Mouse (Mus musculus) heart, embryonic 15.5 days (tissue): ENCODE results near the gene Slc26a10. TPM values are rescaled to one million over a fixed set of nuclear protein-coding genes. Genes with fewer than 3 reads are reported as not detected.
A peak's percentile ranks its signal among the peaks of the same experiment; 100 is the strongest.

Experiments
- ATAC-seq: fragments of 200-750 bp; cut with Nextera tagmentation; replicated peaks from 2 replicates; pipeline ENCODE4 v1.8.0; 2017; ENCODE audit warnings: low read depth, moderate TSS enrichment; ENCODE audit not compliant: insufficient number of reproducible peaks, insufficient read depth, low FRiP score
- H3K27ac ChIP-seq: fragments of 300-500 bp; sonication (generic); 2 replicates; pipeline ENCODE4 v1.5.1; 2015; ENCODE audit warnings: mild to moderate bottlenecking, inconsistent platforms
- H3K27me3 ChIP-seq: fragments of 300-500 bp; sonication (generic); 2 replicates; pipeline ENCODE4 v1.6.1; 2015; ENCODE audit warnings: inconsistent platforms
- H3K36me3 ChIP-seq: fragments of 300-500 bp; sonication (generic); 2 replicates; pipeline ENCODE4 v1.6.1; 2015; ENCODE audit warnings: mild to moderate bottlenecking, inconsistent platforms
- H3K4me1 ChIP-seq: fragments of 300-500 bp; sonication (generic); replicated peaks from 2 replicates; pipeline ENCODE4 v1.6.1; 2015; ENCODE audit warnings: inconsistent platforms
- H3K4me2 ChIP-seq: fragments of 300-500 bp; sonication (generic); 2 replicates; pipeline ENCODE4 v1.6.1; 2015; ENCODE audit warnings: inconsistent platforms, mild to moderate bottlenecking, moderate library complexity
- H3K4me3 ChIP-seq: fragments of 300-500 bp; sonication (generic); 2 replicates; pipeline ENCODE4 v1.5.1; 2015; ENCODE audit warnings: mild to moderate bottlenecking, inconsistent platforms
- H3K9ac ChIP-seq: fragments of 300-500 bp; sonication (generic); 2 replicates; pipeline ENCODE4 v1.6.1; 2015; ENCODE audit warnings: mild to moderate bottlenecking, inconsistent platforms
- H3K9me3 ChIP-seq: fragments of 300-500 bp; sonication (generic); replicated peaks from 2 replicates; pipeline ENCODE4 v1.6.1; 2016; ENCODE audit warnings: inconsistent platforms
- WGBS: fragments of 180-500 bp; shearing (Covaris S2); methylation state at CpG from one replicate; pipeline ENCODE4 v1.1.7; 2015; ENCODE audit warnings: mixed read lengths; 5-methylcytosine and 5-hydroxymethylcytosine counted together
- polyA plus RNA-seq: library from polyadenylated mRNA; unstranded; fragments of >200 nt; fragmentation: Nextera tagmentation; extraction: Ambion mirVana; gene quantifications from 2 replicates; pipeline ENCODE4 v1.2.1, GENCODE M21; 2015

Slc26a10 gene
- polyA plus RNA-seq, 1 experiment from 2014 or later = 15.6 TPM

GRCm38 (mm10) chr10:127189651-127190381, 9.4 kb upstream of the Slc26a10 start, which contains the start of gene Arhgef25:
TSS of gene Arhgef25 (minus strand) at chr10:127190083.
- peaks cover 47% of the 10 kb centered on the region for H3K4me1 ChIP-seq
- peak within 1 kb of the TSS; percentile 95 for H3K4me2 ChIP-seq
- peak within 1 kb of the TSS; percentile 64 for H3K9ac ChIP-seq
- H3K4me3 ChIP-seq = peak within 1 kb of the TSS; percentile 64
- no peaks in the 10 kb centered on the region for H3K9me3 ChIP-seq
- peaks cover 13% of the 10 kb centered on the region for H3K27me3 ChIP-seq
- ATAC-seq = peak; percentile 14
- peaks cover 9% of the 10 kb centered on the region for H3K36me3 ChIP-seq
- WGBS = 4% methylated on average over 35 of the region's 35 CpGs
- H3K27ac ChIP-seq = peak within 1 kb of the TSS; percentile 75

- ATAC-seq = peak; percentile 4; the same call in 1 of the 2 replicates
- Histone ChIP-seq H3K9ac (peak overlapping the region; percentile 64), H3K36me3 (peaks cover 9% of the 10 kb centered on the region), H3K4me2 (peak overlapping the region; percentile 95), H3K27ac (peak overlapping the region; percentile 75), H3K4me1 (peaks cover 42% of the 10 kb centered on the region), H3K4me3 (peak overlapping the region; percentile 64), H3K9me3 (no peaks in the 10 kb centered on the region), H3K27me3 (peaks cover 20% of the 10 kb centered on the region)
- under 1% methylated on average over 26 of the region's 26 CpGs for WGBS
Measured at GRCm38 (mm10) chr10:127189116-127189650, 8.7 kb upstream of the Slc26a10 start.

GRCm38 (mm10) chr10:127188465-127189115, 8.1 kb upstream of the Slc26a10 start:
- Histone ChIP-seq H3K9me3 (no peaks in the 10 kb centered on the region), H3K4me2 (peak overlapping the region; percentile 95), H3K27ac (peak overlapping the region; percentile 75), H3K36me3 (peaks cover 9% of the 10 kb centered on the region), H3K27me3 (peaks cover 26% of the 10 kb centered on the region), H3K9ac (peak overlapping the region; percentile 64), H3K4me1 (peaks cover 47% of the 10 kb centered on the region), H3K4me3 (peak overlapping the region; percentile 64)
- ATAC-seq = peak; percentile 77
- WGBS = 0% methylated on average over 24 of the region's 46 CpGs

GRCm38 (mm10) chr10:127188079-127188453, 7.6 kb upstream of the Slc26a10 start:
- H3K9ac ChIP-seq = peak overlapping the region; percentile 64
- 3% methylated on average over 14 of the region's 21 CpGs for WGBS
- peak overlapping the region; percentile 95 for H3K4me2 ChIP-seq
- peak overlapping the region; percentile 64 for H3K4me3 ChIP-seq
- H3K36me3 ChIP-seq = peaks cover 9% of the 10 kb centered on the region
- peaks cover 31% of the 10 kb centered on the region for H3K27me3 ChIP-seq
- peak overlapping the region; percentile 75 for H3K27ac ChIP-seq
- H3K4me1 ChIP-seq = peaks cover 47% of the 10 kb centered on the region
- H3K9me3 ChIP-seq = no peaks in the 10 kb centered on the region
- no peak for ATAC-seq

- Histone ChIP-seq H3K27me3 (peaks cover 36% of the 10 kb centered on the region), H3K4me1 (peaks cover 47% of the 10 kb centered on the region)
Measured at GRCm38 (mm10) chr10:127187371-127188078, 7.1 kb upstream of the Slc26a10 start.

GRCm38 (mm10) chr10:127186451-127186850, 6.0 kb upstream of the Slc26a10 start:
- Histone ChIP-seq H3K4me3 (no peak overlapping the region), H3K4me1 (peaks cover 46% of the 10 kb centered on the region), H3K9me3 (no peaks in the 10 kb centered on the region), H3K36me3 (peaks cover 3% of the 10 kb centered on the region), H3K9ac (no peak overlapping the region), H3K4me2 (no peak overlapping the region), H3K27me3 (peaks cover 46% of the 10 kb centered on the region), H3K27ac (no peak overlapping the region)
- no peak for ATAC-seq
- WGBS = 79% methylated on average over 1 of the region's 1 CpGs

More at GRCm38 (mm10) chr10:127187371-127188078, 7.1 kb upstream of the Slc26a10 start:
- H3K4me2 ChIP-seq = peak overlapping the region; percentile 95
- H3K4me3 ChIP-seq = peak overlapping the region; percentile 64
- no peak for ATAC-seq
- peak overlapping the region; percentile 64; the same call in 1 of the 2 replicates for H3K9ac ChIP-seq
- H3K9me3 ChIP-seq = no peaks in the 10 kb centered on the region
- peaks cover 7% of the 10 kb centered on the region for H3K36me3 ChIP-seq
- H3K27ac ChIP-seq = no peak overlapping the region
- 52% methylated on average over 10 of the region's 10 CpGs for WGBS

GRCm38 (mm10) chr10:127185506-127185905, 5.1 kb upstream of the Slc26a10 start:
- peaks cover 55% of the 10 kb centered on the region for H3K27me3 ChIP-seq
- no peak overlapping the region for H3K4me3 ChIP-seq
- H3K9ac ChIP-seq = no peak overlapping the region
- no peak overlapping the region for H3K27ac ChIP-seq
- H3K9me3 ChIP-seq = no peaks in the 10 kb centered on the region
- no peak for ATAC-seq
- H3K36me3 ChIP-seq = peaks cover 3% of the 10 kb centered on the region
- H3K4me1 ChIP-seq = peaks cover 37% of the 10 kb centered on the region
- no peak overlapping the region for H3K4me2 ChIP-seq
- 82% methylated on average over 15 of the region's 15 CpGs for WGBS

- Histone ChIP-seq H3K27ac (no peak overlapping the region), H3K9me3 (no peaks in the 10 kb centered on the region), H3K36me3 (peaks cover 3% of the 10 kb centered on the region), H3K4me1 (peaks cover 37% of the 10 kb centered on the region), H3K4me3 (no peak overlapping the region), H3K9ac (no peak overlapping the region), H3K4me2 (no peak overlapping the region), H3K27me3 (peaks cover 59% of the 10 kb centered on the region)
- WGBS = 75% methylated on average over 9 of the region's 9 CpGs
- ATAC-seq = no peak
Measured at GRCm38 (mm10) chr10:127185101-127185500, 4.7 kb upstream of the Slc26a10 start.

GRCm38 (mm10) chr10:127183759-127184158, 3.3 kb upstream of the Slc26a10 start:
- Histone ChIP-seq H3K4me3 (peak overlapping the region; percentile 27), H3K27me3 (peaks cover 73% of the 10 kb centered on the region), H3K27ac (no peak overlapping the region), H3K4me1 (peaks cover 30% of the 10 kb centered on the region), H3K9me3 (no peaks in the 10 kb centered on the region), H3K4me2 (peak overlapping the region; percentile 41), H3K36me3 (peaks cover 3% of the 10 kb centered on the region), H3K9ac (0 out of 2 replicates have a peak overlapping the region, but pooled peaks have one; percentile 17)
- peak; percentile 10; the same call in 1 of the 2 replicates for ATAC-seq
- 17% methylated on average over 20 of the region's 20 CpGs for WGBS

GRCm38 (mm10) chr10:127182624-127183023, 2.2 kb upstream of the Slc26a10 start:
- peak overlapping the region; percentile 41 for H3K4me2 ChIP-seq
- peaks cover 3% of the 10 kb centered on the region for H3K36me3 ChIP-seq
- H3K4me1 ChIP-seq = peaks cover 31% of the 10 kb centered on the region
- no peak for ATAC-seq
- 80% methylated on average over 4 of the region's 4 CpGs for WGBS
- peaks cover 84% of the 10 kb centered on the region for H3K27me3 ChIP-seq
- H3K9me3 ChIP-seq = no peaks in the 10 kb centered on the region
- no peak overlapping the region for H3K9ac ChIP-seq
- no peak overlapping the region for H3K27ac ChIP-seq
- H3K4me3 ChIP-seq = 0 out of 2 replicates have a peak overlapping the region, but pooled peaks have one; percentile 13

GRCm38 (mm10) chr10:127181566-127181965, 1.1 kb upstream of the Slc26a10 start:
- no peak overlapping the region for H3K27ac ChIP-seq
- H3K4me3 ChIP-seq = peak overlapping the region; percentile 13; the same call in 1 of the 2 replicates
- no peak overlapping the region for H3K9ac ChIP-seq
- H3K4me2 ChIP-seq = peak overlapping the region; percentile 41
- WGBS = 56% methylated on average over 6 of the region's 6 CpGs
- peaks cover 39% of the 10 kb centered on the region for H3K4me1 ChIP-seq
- peaks cover 88% of the 10 kb centered on the region for H3K27me3 ChIP-seq
- no peak for ATAC-seq
- peaks cover 2% of the 10 kb centered on the region for H3K36me3 ChIP-seq
- no peaks in the 10 kb centered on the region for H3K9me3 ChIP-seq
